8 mouse cellular contexts compared by ENCODE assay signal in genomic region chr9:114389905-114390748, GRCm38 (mm10). TPM values are rescaled to one million over a fixed set of nuclear protein-coding genes. Genes with fewer than 3 reads are reported as not detected.
A peak's percentile ranks its signal among the peaks of the same experiment; 100 is the strongest.
DNase-seq lines count a peak whose midpoint lies in the region; ATAC-seq and TF ChIP-seq lines count a peak whose summit lies in the region.

TSS of gene Crtap (minus strand) at chr9:114390675.

- no peak for TF ChIP-seq EP300 in heart, adult 2 months (IDR thresholded peaks at IDR 0.05; ENCODE audit: insufficient read depth, low read depth, low read length)
- TF ChIP-seq EP300 in liver, embryonic 14.5 days (IDR thresholded peaks at IDR 0.05; ENCODE audit: low read depth): no peak

- under 1% methylated on average over 96 of the region's 96 CpGs for WGBS in embryonic facial prominence, embryonic 10.5 days
- 2% methylated on average over 89 of the region's 96 CpGs for WGBS in heart, adult 2 months
- 1% methylated on average over 96 of the region's 96 CpGs for WGBS in liver, embryonic 14.5 days (ENCODE audit: insufficient replicate concordance)

- peak within 1 kb of the TSS; percentile 91 for H3K27ac ChIP-seq in embryonic facial prominence, embryonic 10.5 days (replicated peaks)
- H3K27ac ChIP-seq in heart, adult 2 months: peak within 1 kb of the TSS; percentile 69
- no peak within 1 kb of the TSS for H3K27ac ChIP-seq in liver, embryonic 14.5 days

- peaks cover 30% of the 10 kb centered on the region for H3K4me1 ChIP-seq in embryonic facial prominence, embryonic 10.5 days
- peaks cover 3% of the 10 kb centered on the region; the same call in 1 of the 2 replicates for H3K4me1 ChIP-seq in heart, adult 2 months (ENCODE audit: control insufficient read depth, insufficient read depth, low read length)
- H3K4me1 ChIP-seq in liver, embryonic 14.5 days (replicated peaks; ENCODE audit: control insufficient read depth in 2 of 2, insufficient read depth in 2 of 2, low read length in 1 of 2): peaks cover 7% of the 10 kb centered on the region in 2 experiments; a peak in 3 of 4 replicates

- peak within 1 kb of the TSS; percentile 84 for H3K4me2 ChIP-seq in liver, embryonic 14.5 days (ENCODE audit: low read depth)

- H3K9me3 ChIP-seq in embryonic facial prominence, embryonic 10.5 days: no peaks in the 10 kb centered on the region
- no peaks in the 10 kb centered on the region for H3K9me3 ChIP-seq in liver, embryonic 14.5 days (ENCODE audit: control insufficient read depth, low read length)

- H3K79me2 ChIP-seq in heart, adult 2 months (replicated peaks; ENCODE audit: control insufficient read depth, insufficient read depth, low read length): no peaks in the 10 kb centered on the region

- H3K36me3 ChIP-seq in embryonic facial prominence, embryonic 10.5 days (replicated peaks): peaks cover 9% of the 10 kb centered on the region
- H3K36me3 ChIP-seq in heart, adult 2 months (ENCODE audit: control insufficient read depth, insufficient read depth, low read length): no peaks in the 10 kb centered on the region
- H3K36me3 ChIP-seq in liver, embryonic 14.5 days (replicated peaks; ENCODE audit: control insufficient read depth, insufficient read depth, low read depth): no peaks in the 10 kb centered on the region

- no peak for TF ChIP-seq CTCF in heart, adult 2 months (IDR thresholded peaks at IDR 0.05)
- TF ChIP-seq CTCF in liver, embryonic 14.5 days (IDR thresholded peaks at IDR 0.05; ENCODE audit: low read depth): no peak

- peak; percentile 83 for DNase-seq in CD4-positive, CD25-positive, alpha-beta regulatory T cell, adult 2 months (ENCODE audit: low read depth, low spot score)
- peak; percentile 64 for DNase-seq in adrenal gland, adult 8-10 months
- DNase-seq in embryonic facial prominence, embryonic 10.5 days (ENCODE audit: low spot score): peak; percentile 87
- peak; percentile 80 to 82 for DNase-seq in heart, adult 2 months
- peak; percentile 79 for DNase-seq in kidney, adult 18-20 months
- DNase-seq in liver, embryonic 14.5 days (ENCODE audit: low read depth in 3 of 3, low spot score in 3 of 3): peak in 1 of 3 experiments; percentile 31
- DNase-seq in neural tube, embryonic 10.5 days (ENCODE audit: extremely low spot score, low spot score): peak; percentile 75
- DNase-seq in testis, postnatal 14 days (ENCODE audit: low spot score): peak; percentile 65

- peak within 1 kb of the TSS; percentile 88 for H3K4me3 ChIP-seq in embryonic facial prominence, embryonic 10.5 days
- H3K4me3 ChIP-seq in heart, adult 2 months: peak within 1 kb of the TSS; percentile 63
- H3K4me3 ChIP-seq in liver, embryonic 14.5 days (ENCODE audit: insufficient read depth in 1 of 2, low read depth in 2 of 2, low read length in 2 of 2): peak within 1 kb of the TSS; percentile 66 to 78

- H3K9ac ChIP-seq in heart, adult 2 months (ENCODE audit: low read depth, low read length): peak within 1 kb of the TSS; percentile 84
- peak within 1 kb of the TSS; percentile 68 for H3K9ac ChIP-seq in liver, embryonic 14.5 days (replicated peaks)

- H3K27me3 ChIP-seq in embryonic facial prominence, embryonic 10.5 days (replicated peaks; ENCODE audit: low read depth, poor library complexity, severe bottlenecking): no peaks in the 10 kb centered on the region
- no peaks in the 10 kb centered on the region for H3K27me3 ChIP-seq in heart, adult 2 months (ENCODE audit: control insufficient read depth, insufficient read depth, low read length)
- H3K27me3 ChIP-seq in liver, embryonic 14.5 days (ENCODE audit: control insufficient read depth, insufficient read depth, low read length): no peaks in the 10 kb centered on the region

- TF ChIP-seq POLR2A in heart, adult 2 months (IDR thresholded peaks at IDR 0.05; ENCODE audit: insufficient read depth, low read depth, low read length): no peak

- ATAC-seq in liver, embryonic 14.5 days (ENCODE audit: insufficient read depth): peak; percentile 80

- intact Hi-C loops in heart, adult 2 months (cut with DNase I): loop anchor here (10.0 kb wide), 1 partner anchor 405 kb away; no protein-coding TSS in a partner anchor

RNA-seq across cellular contexts. Expression of gene Crtap, which starts in this region (rescaled TPM):
- total RNA-seq in adrenal gland, adult 8-10 months (2022): 100 to 1,000 TPM; 103 to 145 (median 123) TPM
- 44.4 and 52.2 TPM in 2 replicates for polyA plus RNA-seq in embryonic facial prominence, embryonic 10.5 days (2016; fragmentation: Nextera tagmentation; extraction: Ambion mirVana)
- total RNA-seq in heart, adult 2 months (2021): 10 to 100 TPM; 28.5 to 31.2 TPM
- 67.7 and 97.4 TPM in 2 replicates for polyA plus RNA-seq in heart, adult 2 months (2012; rRNA removed)
- 12.8 and 13.1 TPM in 2 replicates for polyA plus RNA-seq in liver, embryonic 14.5 days (2012; rRNA removed)
- 13.7 and 19.6 TPM in 2 replicates for polyA plus RNA-seq in liver, embryonic 14.5 days (2014; fragmentation: Nextera tagmentation; extraction: Ambion mirVana)
